Mouse (Mus musculus) heart, embryonic 16.5 days (tissue): Measurements from ENCODE around the gene Cd27. TPM values are rescaled to one million over a fixed set of nuclear protein-coding genes. Genes with fewer than 3 reads are reported as not detected.

Source experiments
- ATAC-seq: fragments of 200-750 bp; cut with Nextera tagmentation; replicated peaks from 2 replicates; pipeline ENCODE4 v1.8.0; 2017; ENCODE audit warnings: moderate number of reproducible peaks; ENCODE audit not compliant: insufficient read depth, low FRiP score; ENCODE audit errors: extremely low read depth
- H3K27ac ChIP-seq: fragments of 300-500 bp; sonication (generic); 2 replicates; pipeline ENCODE4 v1.5.1; 2014; ENCODE audit warnings: mild to moderate bottlenecking, low read length, control low read depth, moderate library complexity
- H3K27me3 ChIP-seq: fragments of 300-500 bp; sonication (generic); 2 replicates; pipeline ENCODE4 v1.6.1; 2014; ENCODE audit warnings: low read length, mixed read lengths; ENCODE audit not compliant: control insufficient read depth, insufficient read depth
- H3K36me3 ChIP-seq: fragments of 300-500 bp; sonication (generic); 2 replicates; pipeline ENCODE4 v1.6.1; 2014; ENCODE audit not compliant: control insufficient read depth, insufficient read depth
- H3K4me1 ChIP-seq: fragments of 300-500 bp; sonication (generic); 2 replicates; pipeline ENCODE4 v1.6.1; 2014; ENCODE audit warnings: low read length, mixed read lengths; ENCODE audit not compliant: control insufficient read depth, insufficient read depth
- H3K4me2 ChIP-seq: fragments of 300-500 bp; sonication (generic); 2 replicates; pipeline ENCODE4 v1.6.1; 2014; ENCODE audit warnings: low read depth, mild to moderate bottlenecking, control low read depth, low read length
- H3K4me3 ChIP-seq: fragments of 300-500 bp; sonication (generic); 2 replicates; pipeline ENCODE4 v1.5.1; 2014; ENCODE audit warnings: mild to moderate bottlenecking, control low read depth, low read length
- H3K9ac ChIP-seq: fragments of 300-500 bp; sonication (generic); 2 replicates; pipeline ENCODE4 v1.6.1; 2014; ENCODE audit warnings: low read length, control low read depth
- H3K9me3 ChIP-seq: fragments of 300-500 bp; sonication (generic); replicated peaks from 2 replicates; pipeline ENCODE4 v1.6.1; 2016; ENCODE audit warnings: low read length; ENCODE audit not compliant: control insufficient read depth
- WGBS: fragments of 180-500 bp; shearing (Covaris S2); extraction: QIAGEN DNeasy Blood & Tissue Kit; methylation state at CpG from one replicate; pipeline ENCODE4 v1.1.7; 2014; 5-methylcytosine and 5-hydroxymethylcytosine counted together
- polyA plus RNA-seq: library from polyadenylated mRNA; unstranded; fragments of >200 nt; fragmentation: Nextera tagmentation; extraction: Ambion mirVana; gene quantifications from 2 replicates; pipeline ENCODE4 v1.2.1, GENCODE M21; 2015

Cd27 gene
- polyA plus RNA-seq, 1 experiment from 2014 or later: 18.5 TPM

DNA sequence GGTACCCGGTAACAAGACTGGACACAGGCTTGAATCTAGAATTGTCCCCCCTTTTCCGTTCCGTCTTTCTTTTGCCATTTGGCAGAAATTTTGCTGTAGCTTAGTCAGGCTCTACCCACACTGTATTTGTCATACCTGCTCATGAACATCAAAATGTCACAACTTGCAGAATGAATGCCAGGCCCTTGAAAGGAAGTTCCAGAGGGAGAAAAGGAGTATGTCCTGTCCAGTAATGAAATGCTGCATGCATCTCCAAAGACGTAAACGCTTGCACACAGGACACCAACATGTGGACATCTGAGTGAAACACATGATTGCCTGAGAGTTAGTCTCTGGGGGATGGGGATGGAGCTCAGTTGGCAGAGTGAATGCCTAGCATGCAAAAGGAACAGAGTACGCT is 23.1 kb downstream of the Cd27 start:
- Histone ChIP-seq H3K9ac (no peak overlapping the region), H3K9me3 (no peaks in the 10 kb centered on the region), H3K4me2 (no peak overlapping the region), H3K36me3 (no peaks in the 10 kb centered on the region), H3K4me3 (no peak overlapping the region), H3K4me1 (peaks cover 8% of the 10 kb centered on the region), H3K27ac (no peak overlapping the region), H3K27me3 (peaks cover 3% of the 10 kb centered on the region; the same call in 1 of the 2 replicates)
- ATAC-seq: no peak
- WGBS: 76% methylated on average over 6 of the region's 6 CpGs

DNA sequence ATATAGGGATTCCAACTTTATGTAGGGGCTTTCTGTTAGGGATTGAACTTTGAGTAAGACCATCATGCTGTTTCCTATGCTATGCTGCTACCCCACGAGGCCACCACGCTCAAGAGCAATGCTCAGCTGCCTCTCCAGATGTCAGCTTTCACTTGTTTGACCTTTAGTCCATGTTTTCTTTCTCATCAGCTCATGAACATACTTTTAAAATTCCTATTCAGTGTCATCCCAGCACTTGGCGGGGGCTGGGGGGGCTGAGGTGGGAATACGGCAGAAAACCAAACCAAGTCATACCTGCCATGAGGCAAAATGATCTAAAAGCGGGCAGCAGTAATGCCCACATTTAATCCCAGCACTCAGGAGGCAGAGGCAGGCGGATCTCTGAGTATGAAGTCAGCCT is 23.7 kb downstream of the Cd27 start:
- Histone ChIP-seq H3K9me3 (no peaks in the 10 kb centered on the region), H3K4me1 (peaks cover 8% of the 10 kb centered on the region), H3K27me3 (peaks cover 3% of the 10 kb centered on the region; the same call in 1 of the 2 replicates), H3K9ac (no peak overlapping the region), H3K4me3 (no peak overlapping the region), H3K36me3 (no peaks in the 10 kb centered on the region), H3K4me2 (no peak overlapping the region), H3K27ac (no peak overlapping the region)
- WGBS: 68% methylated on average over 6 of the region's 6 CpGs
- ATAC-seq: no peak

DNA sequence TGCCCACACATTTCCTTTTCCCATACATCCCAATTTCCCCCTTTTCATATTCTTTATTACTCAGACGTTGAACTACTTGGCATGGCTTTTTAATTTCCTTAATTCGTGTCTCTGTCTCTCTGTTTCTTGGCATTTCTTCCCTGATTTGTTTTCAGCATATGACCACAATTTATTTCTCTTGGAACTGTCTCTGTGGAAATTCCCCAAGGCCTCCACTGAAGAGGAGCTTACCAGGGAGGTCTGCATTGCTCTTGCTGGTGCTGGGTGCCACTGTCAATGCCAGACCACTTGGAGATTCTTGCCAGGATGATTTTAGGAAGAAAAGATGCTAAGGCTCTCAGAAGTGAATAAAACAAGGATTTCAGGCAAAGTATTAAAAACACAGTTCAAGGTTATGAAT is 24.2 kb downstream of the Cd27 start:
- 29% methylated on average over 2 of the region's 2 CpGs for WGBS
- Histone ChIP-seq H3K9ac (no peak overlapping the region), H3K36me3 (no peaks in the 10 kb centered on the region), H3K4me3 (no peak overlapping the region), H3K27me3 (peaks cover 3% of the 10 kb centered on the region; the same call in 1 of the 2 replicates), H3K27ac (no peak overlapping the region), H3K9me3 (no peaks in the 10 kb centered on the region), H3K4me2 (no peak overlapping the region), H3K4me1 (peaks cover 8% of the 10 kb centered on the region)
- no peak for ATAC-seq

DNA sequence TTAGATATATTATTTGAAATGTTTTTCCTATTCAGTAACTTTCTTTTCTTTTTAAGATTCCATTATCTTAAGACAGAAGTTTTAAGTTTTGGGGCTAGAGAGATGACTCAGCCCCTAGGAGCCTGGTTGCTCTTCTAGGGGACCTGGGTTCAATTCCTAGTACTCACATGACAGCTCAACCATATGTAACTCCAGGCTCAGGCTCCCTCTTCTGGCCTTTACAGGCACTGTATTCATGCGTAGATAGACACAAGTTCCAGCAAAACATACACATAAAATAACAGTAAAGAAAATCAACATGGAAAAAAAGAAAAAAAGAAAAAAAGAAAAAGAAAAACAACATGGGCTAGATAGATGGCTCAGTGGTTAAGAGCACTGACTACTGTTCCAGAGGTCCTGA is 26.4 kb downstream of the Cd27 start:
- peaks cover 3% of the 10 kb centered on the region; the same call in 1 of the 2 replicates for H3K27me3 ChIP-seq
- H3K9me3 ChIP-seq: no peaks in the 10 kb centered on the region
- H3K27ac ChIP-seq: no peak overlapping the region
- H3K4me3 ChIP-seq: no peak overlapping the region
- H3K4me2 ChIP-seq: no peak overlapping the region
- no peaks in the 10 kb centered on the region for H3K36me3 ChIP-seq
- no peak overlapping the region for H3K9ac ChIP-seq
- 57% methylated on average over 1 of the region's 1 CpGs for WGBS
- no peak for ATAC-seq
- no peaks in the 10 kb centered on the region for H3K4me1 ChIP-seq

DNA sequence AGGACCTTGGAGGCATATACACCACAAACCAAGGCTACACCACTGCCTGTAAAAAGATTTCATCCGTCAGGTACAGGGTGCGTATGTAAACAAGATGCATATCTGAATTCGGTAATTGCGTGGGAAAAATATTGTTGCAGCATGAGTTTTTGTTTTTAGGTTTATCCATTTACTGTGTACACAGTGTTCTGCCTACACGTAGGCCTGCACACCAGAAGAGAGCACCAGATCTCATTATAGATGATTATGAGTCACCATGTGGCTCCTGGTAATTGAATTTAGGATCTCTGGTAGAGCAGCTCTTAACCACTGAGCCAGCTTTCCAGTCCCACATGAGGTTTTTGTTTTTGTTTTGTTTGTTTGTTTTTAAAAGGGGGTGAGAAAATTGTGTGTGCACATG is 39.6 kb downstream of the Cd27 start:
- Histone ChIP-seq H3K9ac (no peak overlapping the region), H3K4me2 (no peak overlapping the region), H3K9me3 (no peaks in the 10 kb centered on the region), H3K4me1 (peaks cover 4% of the 10 kb centered on the region), H3K4me3 (no peak overlapping the region), H3K36me3 (peaks cover 13% of the 10 kb centered on the region; the same call in 1 of the 2 replicates), H3K27me3 (no peaks in the 10 kb centered on the region), H3K27ac (no peak overlapping the region)
- ATAC-seq: no peak
- WGBS: 84% methylated on average over 5 of the region's 5 CpGs

DNA sequence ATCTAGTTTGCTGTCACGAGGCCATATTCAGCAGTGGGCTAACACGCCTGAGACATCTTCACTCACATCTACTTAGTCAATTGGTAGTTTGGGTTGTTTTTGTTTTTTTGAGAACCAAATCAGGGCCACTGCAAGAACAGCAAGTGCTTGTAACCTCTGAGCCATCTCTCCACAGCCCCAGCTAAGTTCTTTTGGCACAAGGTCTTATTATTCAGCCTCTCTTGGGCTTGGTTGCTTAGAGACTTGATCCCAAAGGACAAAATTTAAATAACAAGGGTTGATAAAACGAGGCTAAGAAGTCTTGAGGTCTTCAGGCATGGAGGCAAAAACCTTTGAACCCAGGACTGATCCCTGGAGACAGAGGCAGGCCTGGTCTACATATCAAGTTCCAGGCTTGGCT is 40.5 kb downstream of the Cd27 start:
- Histone ChIP-seq H3K4me1 (peaks cover 4% of the 10 kb centered on the region), H3K9ac (no peak overlapping the region), H3K27ac (no peak overlapping the region), H3K36me3 (peaks cover 13% of the 10 kb centered on the region; the same call in 1 of the 2 replicates), H3K9me3 (no peaks in the 10 kb centered on the region), H3K27me3 (no peaks in the 10 kb centered on the region), H3K4me2 (no peak overlapping the region), H3K4me3 (no peak overlapping the region)
- ATAC-seq: no peak
- WGBS: 75% methylated on average over 3 of the region's 3 CpGs

DNA sequence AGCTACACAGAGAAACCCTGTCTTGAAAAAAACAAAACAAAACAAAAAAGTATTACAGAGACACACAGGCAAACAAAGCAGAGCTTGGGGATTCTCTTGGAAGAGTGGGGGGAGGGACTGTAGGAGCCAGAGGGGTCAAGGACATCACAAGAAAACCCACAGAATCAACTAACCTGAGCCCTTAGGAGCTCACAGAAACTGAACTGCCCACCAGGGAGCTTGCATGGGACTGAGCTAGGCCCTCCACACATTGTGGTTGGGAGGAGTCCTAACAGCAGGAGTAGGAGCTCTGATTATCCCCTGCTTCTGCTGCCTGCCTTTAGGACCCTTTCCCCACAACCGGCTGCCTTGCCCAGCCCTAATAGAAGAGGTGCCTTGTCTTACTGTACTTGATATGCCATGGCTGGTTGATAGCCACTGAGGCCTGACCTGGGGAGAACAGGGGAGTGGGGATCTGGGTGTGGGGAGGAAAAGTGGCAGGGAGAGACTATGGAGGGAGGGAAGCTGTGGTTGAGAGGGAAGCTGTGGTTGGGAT is 41.2 kb downstream of the Cd27 start:
- Histone ChIP-seq H3K9ac (no peak overlapping the region), H3K27ac (no peak overlapping the region), H3K4me2 (no peak overlapping the region), H3K36me3 (peaks cover 13% of the 10 kb centered on the region; the same call in 1 of the 2 replicates), H3K4me3 (no peak overlapping the region), H3K4me1 (peaks cover 4% of the 10 kb centered on the region), H3K27me3 (no peaks in the 10 kb centered on the region), H3K9me3 (no peaks in the 10 kb centered on the region)
- 32% methylated on average over 1 of the region's 1 CpGs for WGBS
- no peak for ATAC-seq

DNA sequence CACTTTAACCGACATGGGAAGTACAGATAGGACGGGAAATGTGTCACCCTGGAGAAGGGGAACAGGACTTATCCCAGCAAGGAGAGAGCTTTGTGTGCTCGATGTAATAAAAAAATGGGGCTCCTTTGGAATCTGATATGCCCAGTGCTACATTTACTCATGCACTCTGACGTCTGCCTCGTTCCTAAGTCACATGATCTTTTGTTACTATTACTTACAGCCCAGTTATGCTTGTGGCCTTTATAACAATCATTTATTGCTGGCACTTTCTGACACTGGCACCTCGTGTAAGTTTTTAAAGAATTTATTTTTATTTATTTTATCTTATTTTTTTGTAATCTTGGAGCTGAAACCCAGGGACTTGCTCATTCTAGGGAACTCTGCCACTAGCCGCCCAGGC is 43.4 kb downstream of the Cd27 start:
- ATAC-seq: no peak
- 51% methylated on average over 7 of the region's 7 CpGs for WGBS

DNA sequence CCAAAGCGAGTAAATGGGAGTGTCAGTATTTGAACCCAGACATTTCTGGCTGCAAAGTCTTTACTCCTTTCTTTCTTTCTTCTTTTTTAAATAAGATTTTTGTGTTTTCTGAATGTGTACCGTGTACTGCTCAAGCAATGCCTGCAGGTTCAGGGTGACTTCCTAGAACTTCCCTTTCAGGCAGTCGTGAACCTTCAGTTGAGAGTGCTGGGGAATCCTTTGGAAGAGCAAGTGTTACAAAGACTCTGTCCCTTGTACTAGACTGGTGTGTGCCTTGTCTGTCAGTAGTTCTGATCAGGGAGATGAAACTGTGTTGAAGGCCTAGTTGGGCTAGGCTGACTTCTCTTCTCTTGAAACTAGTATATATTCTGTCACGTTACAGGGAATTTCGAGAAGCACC is 44.0 kb downstream of the Cd27 start:
- peaks cover 9% of the 10 kb centered on the region for H3K4me1 ChIP-seq
- WGBS: 23% methylated on average over 5 of the region's 5 CpGs
- ATAC-seq: no peak
- H3K4me2 ChIP-seq: peak overlapping the region; percentile 89
- H3K27ac ChIP-seq: peak overlapping the region; percentile 100
- H3K27me3 ChIP-seq: no peaks in the 10 kb centered on the region
- H3K9me3 ChIP-seq: no peaks in the 10 kb centered on the region
- H3K4me3 ChIP-seq: peak overlapping the region; percentile 92
- peaks cover 29% of the 10 kb centered on the region for H3K36me3 ChIP-seq
- peak overlapping the region; percentile 93 for H3K9ac ChIP-seq

More for the DNA sequence above, 43.4 kb downstream of the Cd27 start:
- H3K4me2 ChIP-seq: peak overlapping the region; percentile 89
- peaks cover 9% of the 10 kb centered on the region for H3K4me1 ChIP-seq
- H3K27ac ChIP-seq: no peak overlapping the region
- H3K4me3 ChIP-seq: peak overlapping the region; percentile 92; the same call in 1 of the 2 replicates
- no peaks in the 10 kb centered on the region for H3K9me3 ChIP-seq
- H3K36me3 ChIP-seq: peaks cover 25% of the 10 kb centered on the region
- H3K9ac ChIP-seq: no peak overlapping the region
- no peaks in the 10 kb centered on the region for H3K27me3 ChIP-seq
